Mouse (Mus musculus) frontal cortex, postnatal 36 days (tissue): ENCODE data around the gene Pitpnc1.

Experiments
- DNase-seq, 2 experiments: peaks; one replicate each; pipeline ENCODE4 v3.0.0; 2022; ENCODE audit warnings: low spot score in 2 of 2

Gene Pitpnc1

DNA sequence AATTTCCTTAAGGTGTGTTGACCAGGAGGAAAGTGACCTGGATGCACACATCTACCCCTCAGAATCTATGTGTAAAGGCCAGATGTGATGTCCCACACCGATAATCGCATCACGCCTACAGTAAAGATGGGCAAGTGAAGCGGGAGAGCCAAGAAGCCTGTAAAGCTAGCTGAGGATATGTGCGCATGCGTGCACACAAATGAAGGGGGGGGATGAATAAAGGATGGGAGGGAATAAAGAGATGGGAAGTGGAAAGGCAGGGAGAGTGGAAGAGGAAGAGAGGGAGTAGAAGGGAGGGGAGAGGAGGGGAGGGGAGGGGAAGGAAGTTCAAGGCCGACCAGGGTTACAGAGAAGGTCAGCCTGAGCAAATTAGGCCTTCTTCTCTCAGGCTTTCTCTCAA, 61.6 kb downstream of the Pitpnc1 start:
- DNase-seq, result no peak

GRCm38 (mm10) chr11:107407698-107408097, 62.8 kb downstream of the Pitpnc1 start:
- no peak for DNase-seq

GRCm38 (mm10) chr11:107405606-107406333, 64.7 kb downstream of the Pitpnc1 start:
- DNase-seq, result no peak

GRCm38 (mm10) chr11:107403309-107403708, 67.2 kb downstream of the Pitpnc1 start:
- no peak for DNase-seq

DNA sequence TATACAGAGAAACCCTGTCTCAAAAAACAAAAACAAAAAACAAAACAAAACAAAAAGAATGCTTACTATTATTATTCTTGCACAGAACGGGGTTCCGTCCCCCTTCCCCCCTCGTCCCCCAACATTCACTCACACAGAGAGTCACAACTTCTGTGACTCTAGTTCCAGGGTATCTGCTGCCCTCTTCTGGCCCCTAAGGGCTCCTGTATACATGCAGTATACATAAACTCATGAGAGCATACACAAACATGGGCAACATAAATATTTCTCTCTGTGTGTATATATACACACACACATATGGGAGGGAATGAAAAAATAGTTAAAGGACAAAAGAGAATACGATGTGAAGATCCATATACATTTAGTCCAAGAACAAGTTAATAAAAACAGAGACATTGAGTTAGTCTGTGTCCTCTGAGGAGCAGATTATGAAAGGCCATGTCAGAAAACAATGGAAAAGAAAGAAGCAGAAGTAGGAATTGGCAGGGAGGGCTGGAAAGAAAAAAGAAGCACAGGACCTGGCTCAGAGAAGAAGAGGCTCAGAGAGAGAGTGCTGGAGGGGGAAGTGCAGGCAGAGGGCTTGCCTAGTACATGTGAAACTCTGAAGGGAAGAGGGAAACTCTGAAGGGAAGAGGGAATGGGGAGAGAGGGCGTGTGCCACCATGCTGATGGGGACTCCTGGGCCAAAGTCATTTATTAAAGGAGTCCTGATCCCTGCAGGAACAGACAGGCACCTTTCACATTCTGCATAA, 68.5 kb downstream of the Pitpnc1 start:
- DNase-seq, result no peak

- DNase-seq, result no peak
These were observed 69.7 kb downstream of the Pitpnc1 start for GRCm38 (mm10) chr11:107400826-107401225.

GRCm38 (mm10) chr11:107400005-107400404, 70.5 kb downstream of the Pitpnc1 start:
- DNase-seq, result no peak

GRCm38 (mm10) chr11:107397326-107397998, 73.0 kb downstream of the Pitpnc1 start:
- no peak for DNase-seq

DNA sequence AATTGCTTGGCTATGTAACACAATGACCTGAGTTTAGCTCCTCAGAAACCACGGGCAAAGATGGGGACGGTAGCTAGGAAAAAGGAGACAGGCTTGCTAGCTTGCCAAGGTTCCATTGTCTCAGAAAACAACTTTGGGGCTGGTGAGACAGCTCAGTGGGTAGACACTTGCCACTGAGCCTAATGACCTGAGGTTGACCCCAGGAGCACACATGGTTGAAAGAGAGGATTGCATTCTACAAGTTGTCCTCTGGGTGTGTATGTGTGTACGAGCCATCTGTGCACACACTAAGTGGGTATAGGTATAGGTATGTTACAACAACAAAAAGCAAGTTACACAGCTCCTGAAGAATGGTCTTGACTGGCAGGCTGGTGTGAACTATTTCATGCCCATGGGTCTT, 76.3 kb downstream of the Pitpnc1 start:
- DNase-seq, result no peak

- DNase-seq, result no peak
These were observed 76.7 kb downstream of the Pitpnc1 start for GRCm38 (mm10) chr11:107393828-107394165.

GRCm38 (mm10) chr11:107393154-107393827, 77.2 kb downstream of the Pitpnc1 start:
- no peak for DNase-seq

DNA sequence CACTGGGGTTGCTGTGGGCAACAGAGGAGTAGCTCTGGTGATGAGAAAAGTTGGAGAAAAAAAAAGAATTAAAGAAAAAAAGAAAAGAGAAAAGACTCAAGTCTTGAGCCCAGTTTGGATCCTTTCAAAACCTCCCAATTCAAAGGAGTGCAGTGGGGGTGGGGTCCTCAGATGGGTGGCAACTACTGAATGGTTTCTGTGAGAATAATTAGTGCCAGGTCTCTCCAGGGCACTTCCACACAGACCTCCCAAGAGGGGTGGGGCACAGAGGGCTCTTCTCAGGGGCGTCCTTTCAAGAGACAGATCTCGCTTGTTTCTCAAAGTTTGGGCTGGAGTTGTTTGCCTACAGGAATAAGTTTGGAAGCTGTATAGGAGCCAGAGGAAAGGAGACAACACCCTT, 80.0 kb downstream of the Pitpnc1 start:
- DNase-seq, result no peak

DNA sequence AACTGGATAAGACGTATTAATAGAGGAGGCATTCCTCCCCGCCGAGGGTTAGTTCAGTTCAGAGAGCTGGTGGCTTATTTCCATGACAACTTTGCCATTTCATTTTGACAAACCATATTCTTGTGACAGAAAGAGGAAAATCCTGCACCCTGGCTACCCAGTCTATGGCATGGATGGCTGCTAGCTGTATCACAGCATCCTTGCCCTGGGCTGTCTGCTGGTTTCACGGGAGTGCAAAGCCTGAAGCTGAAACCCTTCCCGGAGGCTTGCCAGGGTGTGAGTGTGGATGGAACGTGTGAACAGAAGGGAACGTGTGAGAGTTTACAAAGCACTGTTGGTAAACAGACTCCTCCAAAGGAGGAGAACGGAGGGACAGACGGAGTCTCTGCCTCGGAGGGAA, 80.5 kb downstream of the Pitpnc1 start:
- DNase-seq, result no peak

GRCm38 (mm10) chr11:107386481-107386880, 84.0 kb downstream of the Pitpnc1 start:
- no peak for DNase-seq

DNA sequence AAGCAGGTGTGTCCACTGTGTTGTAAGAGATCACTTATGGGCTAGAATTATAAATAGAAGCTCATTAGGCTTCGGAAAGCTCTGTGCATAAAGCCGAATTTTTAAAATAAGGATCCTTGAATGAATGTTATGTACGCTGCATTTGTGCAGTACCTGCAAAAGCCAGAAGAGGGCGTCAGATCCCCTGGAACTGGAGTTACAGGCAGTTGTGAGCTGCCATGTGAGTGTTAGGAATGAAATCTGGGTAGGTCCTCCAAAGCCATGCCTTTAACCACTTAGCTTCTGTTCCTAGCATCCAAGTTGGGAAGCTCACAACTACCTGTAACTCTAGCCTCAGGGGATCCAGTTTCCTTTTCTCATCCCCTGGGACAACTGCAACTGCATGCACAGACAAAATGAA, 85.2 kb downstream of the Pitpnc1 start:
- DNase-seq, result no peak

GRCm38 (mm10) chr11:107383985-107384384, 86.5 kb downstream of the Pitpnc1 start:
- DNase-seq, result no peak

- no peak for DNase-seq
These were observed 90.5 kb downstream of the Pitpnc1 start for GRCm38 (mm10) chr11:107379965-107380364.

DNA sequence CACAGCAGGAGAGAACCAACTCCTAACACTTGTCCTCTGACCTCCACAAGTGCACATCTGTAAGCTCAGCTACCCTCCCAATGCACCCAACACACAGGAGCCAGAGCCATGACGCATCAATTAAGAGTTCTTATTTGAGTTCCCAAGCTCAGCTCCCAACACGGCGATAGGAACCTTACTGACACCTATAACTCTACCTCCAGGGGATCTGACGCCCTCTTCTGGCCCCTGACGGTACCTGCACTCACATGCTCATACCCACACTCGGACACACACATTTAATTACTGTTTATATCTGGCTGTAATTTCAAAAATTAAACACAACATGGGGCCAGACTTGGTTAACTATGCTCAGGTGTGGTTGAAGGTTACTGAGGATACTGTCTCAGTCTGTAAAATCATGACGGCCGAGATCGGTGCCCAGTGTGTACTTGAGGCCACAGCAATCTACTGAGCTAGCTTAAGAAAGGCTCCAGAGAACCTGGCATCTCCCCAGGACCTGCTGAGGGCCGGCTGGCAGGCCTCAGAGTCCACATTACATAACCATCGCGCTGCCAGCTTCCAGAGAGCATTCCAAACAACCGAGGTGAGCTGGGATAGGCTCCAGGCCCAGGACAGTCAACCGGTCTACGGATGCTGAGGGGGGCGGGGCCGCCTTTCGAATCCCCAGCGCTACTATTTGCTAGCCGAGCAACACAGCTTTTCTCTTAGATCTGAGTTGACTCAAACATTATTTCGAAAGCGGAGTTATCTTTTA, 91.2 kb downstream of the Pitpnc1 start:
- DNase-seq, result peak in 1 of 2 experiments; percentile 69

DNA sequence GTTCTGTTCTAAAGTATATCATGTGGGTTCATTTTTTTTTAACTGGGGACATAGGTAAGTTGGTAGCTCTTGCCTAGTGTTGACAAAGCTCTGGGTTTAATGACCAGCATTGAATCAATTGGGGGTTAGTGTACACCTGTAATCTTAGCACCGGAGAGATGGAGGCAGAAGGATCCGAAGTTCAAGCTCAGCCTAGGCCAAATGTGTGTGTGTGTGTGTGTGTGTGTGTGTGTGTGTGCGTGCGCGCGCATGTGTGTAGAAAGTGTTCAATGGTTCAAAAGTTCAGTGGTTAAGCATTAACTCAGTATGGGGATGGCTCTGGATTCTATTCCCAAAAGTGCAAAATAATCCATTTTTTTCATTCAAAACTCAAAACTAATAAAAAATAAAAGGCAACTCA, 93.2 kb downstream of the Pitpnc1 start:
- no peak for DNase-seq

DNA sequence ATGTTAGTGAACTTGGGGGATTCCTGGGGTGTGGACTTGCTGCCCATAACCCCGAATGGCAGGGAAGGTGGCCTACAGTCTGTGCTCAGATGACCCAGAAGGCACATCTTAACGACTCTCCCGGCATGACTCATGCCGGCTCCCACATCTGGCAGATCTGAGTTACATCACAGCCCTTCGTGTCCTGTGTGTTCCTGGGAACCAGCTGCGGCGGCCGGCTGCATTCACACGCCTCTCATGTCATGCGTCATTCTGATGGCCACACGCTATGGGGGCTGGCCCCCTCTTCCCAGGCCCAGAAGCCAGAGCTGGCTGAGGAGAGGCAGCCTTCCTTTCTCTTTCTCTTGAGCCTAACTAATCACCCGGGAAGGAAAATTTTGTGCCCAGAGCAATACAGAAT, 94.2 kb downstream of the Pitpnc1 start:
- peak in 1 of 2 experiments; percentile 24 for DNase-seq

DNA sequence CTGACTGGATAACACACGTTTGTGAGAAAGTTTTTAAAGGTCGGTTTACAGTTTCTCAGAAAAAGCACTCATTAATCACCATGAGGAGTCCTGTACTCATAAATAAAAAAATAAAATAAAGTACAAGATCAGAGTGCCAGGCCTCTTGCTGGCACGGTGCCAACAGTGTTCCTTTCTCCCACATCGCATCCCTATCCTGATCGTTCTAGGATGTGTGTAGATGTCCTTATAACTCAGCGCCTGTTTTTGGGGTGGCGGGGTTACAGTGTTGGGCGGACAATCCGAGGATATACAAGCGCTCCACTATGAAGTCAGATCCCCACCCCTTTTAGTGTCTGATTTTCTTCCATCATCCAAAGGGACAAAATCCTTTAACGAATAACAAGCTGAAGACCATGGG, 94.7 kb downstream of the Pitpnc1 start:
- DNase-seq, result no peak

DNA sequence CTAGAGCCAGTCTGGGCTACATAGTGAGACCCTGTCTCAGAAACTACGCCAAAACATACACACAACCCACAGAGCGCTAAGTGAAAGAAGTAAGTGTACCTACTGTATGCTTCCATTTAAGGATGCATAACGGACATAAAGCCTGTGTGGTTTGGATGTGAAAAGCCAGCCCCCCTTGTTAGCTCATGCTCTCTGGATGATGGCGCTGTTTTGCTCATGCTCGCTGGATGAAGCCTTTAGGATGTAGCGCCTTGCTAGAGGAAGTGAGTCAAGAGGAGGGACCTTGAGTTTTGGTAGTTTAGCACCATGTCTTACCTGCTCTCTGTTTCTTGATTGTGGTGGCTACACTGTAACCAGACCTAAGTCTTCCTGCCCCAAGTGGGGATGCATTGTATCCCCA, 96.9 kb downstream of the Pitpnc1 start:
- no peak for DNase-seq
